ENCODE assay signal across 1 mouse cellular context in genomic region chr17:40882172-40882571, GRCm38 (mm10).
TF ChIP-seq lines count a peak whose summit lies in the region.

No protein-coding gene starts in this region.

TF ChIP-seq in MEL, 35 proteins besides CTCF, POLR2A, EP300 and RAD21 (continued from another document):
- no peak for TF ChIP-seq MEF2A (IDR thresholded peaks at IDR 0.05; ENCODE audit: extremely low read depth, insufficient replicate concordance, low read depth, low read length, poor library complexity, severe bottlenecking)
- TF ChIP-seq KAT2A (conservative IDR thresholded peaks at IDR 0.05; ENCODE audit: low read depth, low read length) = no peak
- no peak for TF ChIP-seq MAX (IDR thresholded peaks at IDR 0.05; ENCODE audit: low read length)
- TF ChIP-seq ZMIZ1 (IDR thresholded peaks at IDR 0.05; ENCODE audit: low read depth, low read length) = no peak
- TF ChIP-seq RCOR1 (IDR thresholded peaks at IDR 0.05; ENCODE audit: low read depth, low read length) = peak; percentile 99
- no peak for TF ChIP-seq POLR2AphosphoS2 (IDR thresholded peaks at IDR 0.05; ENCODE audit: low read length)
- TF ChIP-seq ZKSCAN1 (IDR thresholded peaks at IDR 0.05; ENCODE audit: low read depth, low read length) = no peak
- no peak for TF ChIP-seq CHD2 (IDR thresholded peaks at IDR 0.05; ENCODE audit: low read length)
- TF ChIP-seq UBTF (IDR thresholded peaks at IDR 0.05; ENCODE audit: borderline replicate concordance, insufficient read depth, low read depth, low read length) = no peak
- TF ChIP-seq BHLHE40 (IDR thresholded peaks at IDR 0.05; ENCODE audit: borderline replicate concordance, low read depth, low read length) = 0 out of 2 replicates have a peak, but pooled peaks have one; percentile 33
- TF ChIP-seq JUND (IDR thresholded peaks at IDR 0.05; ENCODE audit: low read depth, low read length) = no peak
- no peak for TF ChIP-seq E2F4 (IDR thresholded peaks at IDR 0.05; ENCODE audit: borderline replicate concordance, low read depth, low read length)
- 0 out of 2 replicates have a peak, but pooled peaks have one; percentile 9 for TF ChIP-seq ELF1 (IDR thresholded peaks at IDR 0.05; ENCODE audit: low read depth, low read length)
- TF ChIP-seq GABPA (IDR thresholded peaks at IDR 0.05; ENCODE audit: low read depth, low read length) = no peak
- no peak for TF ChIP-seq MYC (IDR thresholded peaks at IDR 0.05; ENCODE audit: low read depth, low read length)
- TF ChIP-seq ZNF384 (IDR thresholded peaks at IDR 0.05; ENCODE audit: low read depth, low read length) = no peak
- TF ChIP-seq TCF12 (IDR thresholded peaks at IDR 0.05; ENCODE audit: low read depth, low read length) = peak; percentile 64
- TF ChIP-seq GATA1 (IDR thresholded peaks at IDR 0.05; ENCODE audit: low read depth, low read length) = peak; percentile 92
- TF ChIP-seq CHD1 (IDR thresholded peaks at IDR 0.05; ENCODE audit: low read depth, low read length) = no peak
- TF ChIP-seq NRF1 (IDR thresholded peaks at IDR 0.05; ENCODE audit: insufficient read depth, low read depth, low read length, poor library complexity, severe bottlenecking) = no peak
- no peak for TF ChIP-seq USF2 (IDR thresholded peaks at IDR 0.05; ENCODE audit: borderline replicate concordance in 1 of 2, insufficient read depth in 1 of 2, low read depth in 1 of 2, low read length in 2 of 2)
- TF ChIP-seq SMC3 (IDR thresholded peaks at IDR 0.05; ENCODE audit: low read depth, low read length) = no peak
- no peak for TF ChIP-seq MAZ (IDR thresholded peaks at IDR 0.05; ENCODE audit: low read depth, low read length)
- TF ChIP-seq MAFK (IDR thresholded peaks at IDR 0.05; ENCODE audit: borderline replicate concordance, low read depth, low read length) = no peak; the same call in 1 of the 2 replicates
- no peak for TF ChIP-seq SIN3A (IDR thresholded peaks at IDR 0.05; ENCODE audit: low read length)
- no peak for TF ChIP-seq POLR2AphosphoS5 (IDR thresholded peaks at IDR 0.05; ENCODE audit: borderline replicate concordance, low read depth, low read length)
- TF ChIP-seq ETS1 (IDR thresholded peaks at IDR 0.05; ENCODE audit: low read depth, low read length) = peak; percentile 46; the same call in 1 of the 2 replicates
TF ChIP-seq in MEL: peak in this region for 7.
